Mouse (Mus musculus): Measurements from ENCODE around the gene Notch2. TPM values are rescaled to one million over a fixed set of nuclear protein-coding genes. Genes with fewer than 3 reads are reported as not detected.

The Notch2 gene
- polyA plus RNA-seq, 1 experiment, result 15.6 TPM

- Histone ChIP-seq H3K4me3 (ENCODE audit: insufficient read depth, poor library complexity, severe bottlenecking) (no peak overlapping the region), H3K79me2 (ENCODE audit: control insufficient read depth, insufficient read depth) (peaks cover 17% of the 10 kb centered on the region), H3K36me3 (ENCODE audit: control insufficient read depth, insufficient read depth) (peaks cover 77% of the 10 kb centered on the region), H3K27me3 (ENCODE audit: control insufficient read depth, insufficient read depth, insufficient read length) (no peaks in the 10 kb centered on the region), H3ac (ENCODE audit: control insufficient read depth, insufficient read length, low read depth) (no peak overlapping the region), H3K79me3 (ENCODE audit: low read depth) (peaks cover 2% of the 10 kb centered on the region)
- TF ChIP-seq CTCF (IDR thresholded peaks at IDR 0.05; ENCODE audit: control insufficient read depth, insufficient read depth, insufficient read length), result peak; percentile 22
- no peak for TF ChIP-seq MYOG (IDR thresholded peaks at IDR 0.05; ENCODE audit: control insufficient read depth, extremely low read depth, insufficient read length)
Measured at GRCm38 (mm10) chr3:98099287-98099686, 86.0 kb downstream of the Notch2 start.

- peaks cover 91% of the 10 kb centered on the region for H3K36me3 ChIP-seq (ENCODE audit: control insufficient read depth, insufficient read depth)
Measured at GRCm38 (mm10) chr3:98101541-98101940, 88.2 kb downstream of the Notch2 start.

GRCm38 (mm10) chr3:98104851-98105471 lies 91.6 kb downstream of the Notch2 start:
- no peak overlapping the region for H3ac ChIP-seq (ENCODE audit: control insufficient read depth, insufficient read length, low read depth)
- H3K4me3 ChIP-seq (ENCODE audit: insufficient read depth, poor library complexity, severe bottlenecking), result no peak overlapping the region
- no peaks in the 10 kb centered on the region for H3K27me3 ChIP-seq (ENCODE audit: control insufficient read depth, insufficient read depth, insufficient read length)
- H3K79me3 ChIP-seq (ENCODE audit: low read depth), result no peaks in the 10 kb centered on the region
- peaks cover 94% of the 10 kb centered on the region for H3K36me3 ChIP-seq (ENCODE audit: control insufficient read depth, insufficient read depth)
- no peaks in the 10 kb centered on the region for H3K79me2 ChIP-seq (ENCODE audit: control insufficient read depth, insufficient read depth)
- TF ChIP-seq CTCF (IDR thresholded peaks at IDR 0.05; ENCODE audit: control insufficient read depth, insufficient read depth, insufficient read length), result no peak
- no peak for TF ChIP-seq MAX (IDR thresholded peaks at IDR 0.05)
- no peak for TF ChIP-seq USF1 (IDR thresholded peaks at IDR 0.05; ENCODE audit: low read depth)
- no peak for TF ChIP-seq MYOD1 (IDR thresholded peaks at IDR 0.05; ENCODE audit: control insufficient read depth, insufficient read length, low read depth)
- TF ChIP-seq CEBPB (IDR thresholded peaks at IDR 0.05; ENCODE audit: low read depth), result no peak
- no peak for TF ChIP-seq FOSL1 (IDR thresholded peaks at IDR 0.05; ENCODE audit: insufficient read depth, low read length, poor library complexity, severe bottlenecking)
- TF ChIP-seq MYOG (IDR thresholded peaks at IDR 0.05; ENCODE audit: control insufficient read depth, extremely low read depth, insufficient read length), result no peak

More at GRCm38 (mm10) chr3:98101541-98101940, 88.2 kb downstream of the Notch2 start:
- TF ChIP-seq MYOD1 (IDR thresholded peaks at IDR 0.05; ENCODE audit: control insufficient read depth, insufficient read length, low read depth), result no peak
- no peak for TF ChIP-seq FOSL1 (IDR thresholded peaks at IDR 0.05; ENCODE audit: insufficient read depth, low read length, poor library complexity, severe bottlenecking)
- TF ChIP-seq MAX (IDR thresholded peaks at IDR 0.05), result no peak
- no peak for TF ChIP-seq CTCF (IDR thresholded peaks at IDR 0.05; ENCODE audit: control insufficient read depth, insufficient read depth, insufficient read length)
- no peak for TF ChIP-seq USF1 (IDR thresholded peaks at IDR 0.05; ENCODE audit: low read depth)
- no peak for TF ChIP-seq CEBPB (IDR thresholded peaks at IDR 0.05; ENCODE audit: low read depth)
- TF ChIP-seq MYOG (IDR thresholded peaks at IDR 0.05; ENCODE audit: control insufficient read depth, extremely low read depth, insufficient read length), result no peak
- Histone ChIP-seq H3K27me3 (ENCODE audit: control insufficient read depth, insufficient read depth, insufficient read length) (no peaks in the 10 kb centered on the region), H3ac (ENCODE audit: control insufficient read depth, insufficient read length, low read depth) (no peak overlapping the region), H3K4me3 (ENCODE audit: insufficient read depth, poor library complexity, severe bottlenecking) (no peak overlapping the region), H3K79me2 (ENCODE audit: control insufficient read depth, insufficient read depth) (peaks cover 8% of the 10 kb centered on the region), H3K79me3 (ENCODE audit: low read depth) (no peaks in the 10 kb centered on the region)

- TF ChIP-seq CTCF (IDR thresholded peaks at IDR 0.05; ENCODE audit: control insufficient read depth, insufficient read depth, insufficient read length) (no peak), MYOD1 (IDR thresholded peaks at IDR 0.05; ENCODE audit: control insufficient read depth, insufficient read length, low read depth) (no peak), CEBPB (IDR thresholded peaks at IDR 0.05; ENCODE audit: low read depth) (no peak), FOSL1 (IDR thresholded peaks at IDR 0.05; ENCODE audit: insufficient read depth, low read length, poor library complexity, severe bottlenecking) (no peak), MAX (IDR thresholded peaks at IDR 0.05) (no peak), MYOG (IDR thresholded peaks at IDR 0.05; ENCODE audit: control insufficient read depth, extremely low read depth, insufficient read length) (no peak), USF1 (IDR thresholded peaks at IDR 0.05; ENCODE audit: low read depth) (no peak)
- Histone ChIP-seq H3ac (ENCODE audit: control insufficient read depth, insufficient read length, low read depth) (no peak overlapping the region), H3K4me3 (ENCODE audit: insufficient read depth, poor library complexity, severe bottlenecking) (no peak overlapping the region), H3K79me3 (ENCODE audit: low read depth) (no peaks in the 10 kb centered on the region), H3K27me3 (ENCODE audit: control insufficient read depth, insufficient read depth, insufficient read length) (no peaks in the 10 kb centered on the region), H3K36me3 (ENCODE audit: control insufficient read depth, insufficient read depth) (peaks cover 92% of the 10 kb centered on the region), H3K79me2 (ENCODE audit: control insufficient read depth, insufficient read depth) (no peaks in the 10 kb centered on the region)
Measured at GRCm38 (mm10) chr3:98105496-98105895, 92.2 kb downstream of the Notch2 start.

GRCm38 (mm10) chr3:98106115-98106514 lies 92.8 kb downstream of the Notch2 start:
- H3K36me3 ChIP-seq (ENCODE audit: control insufficient read depth, insufficient read depth), result peaks cover 92% of the 10 kb centered on the region
- no peak for TF ChIP-seq MAX (IDR thresholded peaks at IDR 0.05)
- TF ChIP-seq CTCF (IDR thresholded peaks at IDR 0.05; ENCODE audit: control insufficient read depth, insufficient read depth, insufficient read length), result no peak
- TF ChIP-seq CEBPB (IDR thresholded peaks at IDR 0.05; ENCODE audit: low read depth), result no peak
- no peak for TF ChIP-seq FOSL1 (IDR thresholded peaks at IDR 0.05; ENCODE audit: insufficient read depth, low read length, poor library complexity, severe bottlenecking)
- TF ChIP-seq MYOG (IDR thresholded peaks at IDR 0.05; ENCODE audit: control insufficient read depth, extremely low read depth, insufficient read length), result no peak
- no peak for TF ChIP-seq MYOD1 (IDR thresholded peaks at IDR 0.05; ENCODE audit: control insufficient read depth, insufficient read length, low read depth)
- no peak for TF ChIP-seq USF1 (IDR thresholded peaks at IDR 0.05; ENCODE audit: low read depth)

More at GRCm38 (mm10) chr3:98106115-98106514, 92.8 kb downstream of the Notch2 start:
- Histone ChIP-seq H3K79me2 (ENCODE audit: control insufficient read depth, insufficient read depth) (no peaks in the 10 kb centered on the region), H3K79me3 (ENCODE audit: low read depth) (no peaks in the 10 kb centered on the region), H3K4me3 (ENCODE audit: insufficient read depth, poor library complexity, severe bottlenecking) (no peak overlapping the region), H3K27me3 (ENCODE audit: control insufficient read depth, insufficient read depth, insufficient read length) (no peaks in the 10 kb centered on the region), H3ac (ENCODE audit: control insufficient read depth, insufficient read length, low read depth) (no peak overlapping the region)
